ENCODE assay signal across 20 mouse cellular contexts in genomic region chr7:25872624-25873023, GRCm38 (mm10). TPM values are rescaled to one million over a fixed set of nuclear protein-coding genes. Genes with fewer than 3 reads are reported as not detected.
"Had no signal": no experiment of that assay in that cellular context is flagged by ENCODE, and none has a peak within 500 bp of the region (broad histone marks: within the 10 kb centered on the region; RNA-seq: fewer than 3 reads in every experiment).

No protein-coding gene starts in this region.

- ATAC-seq: liver, embryonic 12.5 days; liver, postnatal 0 days; lung, postnatal 0 days; midbrain, embryonic 13.5 days; midbrain, embryonic 15.5 days; midbrain, embryonic 16.5 days had no signal

- DNase-seq: left cerebral cortex, postnatal 4 days; liver, embryonic 13.5 days; liver, postnatal 0 days; lung, adult 18-20 months; lung, adult 2 months; lung, embryonic 14.5 days; lung, postnatal 10 days; lung, postnatal 14 days; lung, postnatal 4 days; midbrain, embryonic 14.5 days had no signal

RNA-seq across cellular contexts. Expression of gene Cyp2b10, which starts 24.8 kb away (rescaled TPM):
- total RNA-seq: left cerebral cortex, postnatal 10 days; left cerebral cortex, postnatal 4 days; megakaryocyte, adult 5-6 weeks; megakaryocyte-erythroid progenitor cell, adult 5-6 weeks; midbrain, postnatal 0 days; monocyte, adult 5-6 weeks had no signal

RNA-seq across cellular contexts. Expression of gene Cyp2s1, which starts 55.9 kb away (rescaled TPM):
- total RNA-seq: megakaryocyte, adult 5-6 weeks; megakaryocyte-erythroid progenitor cell, adult 5-6 weeks; monocyte, adult 5-6 weeks had no signal
